Mouse (Mus musculus): ENCODE results near the gene Galp.

GRCm38 (mm10) chr7:6171444-6172005, 25.4 kb upstream of the Galp start:
- TF ChIP-seq CTCF (IDR thresholded peaks at IDR 0.05; ENCODE audit: control insufficient read depth, insufficient read depth, insufficient read length) (peak; percentile 6), FOSL1 (IDR thresholded peaks at IDR 0.05; ENCODE audit: insufficient read depth, low read length, poor library complexity, severe bottlenecking) (no peak), USF1 (IDR thresholded peaks at IDR 0.05; ENCODE audit: low read depth) (no peak), MYOD1 (IDR thresholded peaks at IDR 0.05; ENCODE audit: control insufficient read depth, insufficient read length, low read depth) (no peak)

Data from C2C12 (cell line).